Mouse (Mus musculus): Measurements from ENCODE around the gene Xpot.
A peak's percentile ranks its signal among the peaks of the same experiment; 100 is the strongest.

Xpot gene

GRCm38 (mm10) chr10:121622431-121622830 is 3.7 kb downstream of the Xpot start:
- DNase-seq (ENCODE audit: low read depth, low spot score): no peak

GRCm38 (mm10) chr10:121615935-121616334 is 10.2 kb downstream of the Xpot start:
- no peak for DNase-seq (ENCODE audit: low read depth, low spot score)

- no peak for DNase-seq (ENCODE audit: low read depth, low spot score)
Observed at GRCm38 (mm10) chr10:121615146-121615870, 10.8 kb downstream of the Xpot start.

- no peak for DNase-seq (ENCODE audit: low read depth, low spot score)
Observed at GRCm38 (mm10) chr10:121613570-121613969, 12.6 kb downstream of the Xpot start.

DNA sequence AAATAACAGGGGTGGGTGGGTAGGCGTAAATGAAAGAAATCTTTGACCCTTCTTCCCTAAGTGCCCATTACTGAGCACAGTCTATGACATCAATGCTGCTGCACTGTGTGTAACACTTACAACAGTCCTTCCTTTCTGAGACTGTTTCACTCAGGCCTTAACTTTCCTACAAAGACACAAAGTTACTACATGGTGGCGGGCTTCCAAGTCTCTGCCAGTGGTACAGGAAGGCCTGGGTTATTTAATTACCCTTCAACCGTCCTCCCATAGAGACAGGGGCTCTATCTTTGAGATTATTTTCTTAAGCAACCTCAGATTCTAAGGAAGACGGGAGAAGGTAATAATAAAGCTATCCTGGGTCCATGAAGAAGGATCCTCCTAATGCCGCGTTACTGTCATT is 13.7 kb downstream of the Xpot start:
- no peak for DNase-seq (ENCODE audit: low read depth, low spot score)

GRCm38 (mm10) chr10:121611587-121611986 is 14.5 kb downstream of the Xpot start:
- DNase-seq (ENCODE audit: low read depth, low spot score): no peak

DNA sequence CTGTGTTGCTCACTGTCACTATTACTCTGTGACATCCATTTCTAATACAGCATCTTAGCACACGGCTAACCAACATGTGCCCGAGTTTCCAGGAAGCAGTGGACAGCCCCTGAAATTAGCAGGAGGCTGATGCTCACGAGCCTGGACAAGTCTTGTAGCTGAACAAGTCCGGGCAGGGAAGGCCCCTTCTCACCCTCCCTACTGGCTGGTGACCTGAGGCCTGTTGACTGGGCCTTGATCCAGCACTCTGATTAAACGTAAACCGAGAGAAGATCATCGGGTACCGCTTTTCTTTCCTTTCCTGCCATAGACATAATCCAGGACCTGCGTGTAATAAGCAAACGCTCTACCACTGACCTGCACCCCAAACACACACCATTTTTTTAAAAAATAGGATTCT is 18.0 kb downstream of the Xpot start:
- no peak for DNase-seq (ENCODE audit: low read depth, low spot score)

DNA sequence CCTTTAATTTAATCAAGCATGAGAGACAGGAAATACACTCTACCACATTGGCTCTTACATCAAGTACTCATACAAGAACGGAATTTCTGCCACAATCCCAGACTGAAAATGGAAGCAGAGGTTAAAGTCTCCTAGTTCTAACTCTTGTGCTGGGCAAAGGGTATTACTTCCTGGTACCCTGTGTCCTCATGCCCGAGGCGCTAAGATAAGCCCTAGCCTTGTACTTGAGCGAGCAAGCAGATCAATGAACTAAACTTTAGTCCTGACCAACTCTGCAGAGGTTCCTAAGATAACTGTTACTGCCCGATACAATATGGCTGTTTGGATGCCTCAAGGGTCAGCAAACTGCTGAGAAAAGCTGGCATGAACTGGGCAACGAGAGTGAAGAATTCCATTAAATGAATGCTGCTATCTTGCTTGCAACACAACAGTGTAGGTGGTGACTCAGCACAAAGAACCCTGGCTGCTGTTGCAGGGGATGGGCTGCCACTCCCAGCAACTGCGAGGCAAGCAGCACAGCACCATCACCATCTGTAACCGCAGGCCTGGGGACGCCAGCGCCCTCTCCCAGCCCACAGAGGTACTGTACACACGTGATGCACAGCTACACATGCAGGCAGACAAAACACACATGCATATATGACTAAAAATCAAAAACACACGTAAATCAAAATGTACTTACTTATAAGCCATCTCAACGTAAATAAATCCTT is 21.3 kb downstream of the Xpot start:
- DNase-seq (ENCODE audit: low read depth, low spot score): no peak

GRCm38 (mm10) chr10:121603556-121603955 is 22.6 kb downstream of the Xpot start:
- DNase-seq (ENCODE audit: low read depth, low spot score): no peak

DNA sequence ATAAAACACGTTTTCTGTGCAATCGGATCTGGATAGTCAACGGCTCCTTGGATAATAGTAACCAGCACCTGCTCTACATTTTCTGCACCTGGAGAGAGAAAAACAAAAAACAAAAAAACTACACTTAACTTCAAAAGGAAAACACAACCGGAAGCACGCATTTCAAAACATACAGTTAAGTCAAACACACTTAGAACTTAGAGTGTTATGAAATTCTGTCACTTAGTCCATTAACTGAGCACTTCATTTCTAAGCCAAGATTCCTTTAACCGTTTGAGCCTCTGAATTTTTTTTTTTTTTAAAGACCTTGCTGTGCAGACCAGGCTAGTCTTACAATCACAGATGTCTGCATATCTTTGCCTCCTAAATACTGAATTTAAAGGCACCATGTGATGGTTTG is 24.9 kb downstream of the Xpot start:
- no peak for DNase-seq (ENCODE audit: low read depth, low spot score)

- DNase-seq (ENCODE audit: low read depth, low spot score): no peak
Observed at GRCm38 (mm10) chr10:121596580-121596979, 29.6 kb downstream of the Xpot start.

- no peak for DNase-seq (ENCODE audit: low read depth, low spot score)
Observed at GRCm38 (mm10) chr10:121591106-121591505, 35.0 kb downstream of the Xpot start.

DNA sequence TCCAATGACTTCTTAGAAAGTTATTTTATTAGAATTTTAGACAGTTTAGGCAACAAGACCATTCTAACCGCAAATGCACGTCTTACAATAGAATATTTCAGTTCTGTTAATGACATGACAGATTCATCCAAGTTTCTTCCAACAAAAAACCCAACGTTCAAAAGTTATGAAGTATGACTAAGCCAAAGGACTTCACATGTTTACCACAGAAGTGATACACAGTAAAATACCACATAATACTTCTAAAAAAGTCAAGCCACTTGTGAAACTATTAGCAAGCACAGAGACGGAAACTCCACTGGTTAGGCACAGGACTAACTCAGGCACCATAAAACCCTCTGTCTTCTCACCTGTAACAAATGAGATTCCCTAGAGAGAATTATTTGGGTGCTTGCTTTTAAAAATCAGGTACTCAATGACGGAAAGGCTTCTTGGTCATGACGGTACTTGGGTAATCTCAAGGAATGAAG is 38.7 kb downstream of the Xpot start:
- no peak for DNase-seq (ENCODE audit: low read depth, low spot score)

DNA sequence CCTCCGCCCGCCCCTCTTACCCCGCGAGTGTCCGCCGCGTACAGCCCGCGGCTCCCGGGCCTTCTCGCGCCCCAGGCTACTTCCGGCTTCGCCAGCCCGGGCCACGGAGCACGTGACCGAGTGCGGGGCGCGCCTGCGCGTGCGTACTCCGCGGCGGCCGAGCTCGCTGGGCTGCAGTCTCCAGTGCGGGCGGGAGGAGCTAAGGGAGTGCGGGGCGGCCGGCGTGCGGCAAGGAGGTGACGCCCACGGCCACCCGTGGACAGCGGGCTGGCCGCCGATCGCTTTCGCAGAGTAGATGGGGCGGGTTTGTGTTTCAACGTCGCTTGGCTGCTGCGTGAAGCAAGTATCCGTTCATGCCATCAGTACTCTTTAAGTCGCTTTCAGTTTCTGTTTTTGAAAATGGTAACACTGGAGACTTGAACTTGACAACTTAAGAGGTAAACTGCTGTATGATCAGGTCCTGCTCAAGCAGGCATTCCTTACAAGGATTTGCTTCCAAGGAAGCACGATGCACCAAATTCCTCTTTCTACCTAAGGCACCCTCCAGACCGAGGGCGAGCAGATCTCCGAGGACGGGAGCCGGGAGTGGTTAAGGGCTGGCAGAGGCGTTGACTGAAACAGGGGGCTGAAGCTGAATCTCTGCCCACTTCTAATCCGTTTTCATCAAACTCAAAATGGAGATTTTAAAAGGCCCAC is 39.3 kb downstream of the Xpot start, which contains the start of gene Tbk1:
Gene Tbk1 (minus strand): TSS at position 113 of the 696 bp plus-strand sequence.
- DNase-seq (ENCODE audit: low read depth, low spot score): peak; percentile 71

DNA sequence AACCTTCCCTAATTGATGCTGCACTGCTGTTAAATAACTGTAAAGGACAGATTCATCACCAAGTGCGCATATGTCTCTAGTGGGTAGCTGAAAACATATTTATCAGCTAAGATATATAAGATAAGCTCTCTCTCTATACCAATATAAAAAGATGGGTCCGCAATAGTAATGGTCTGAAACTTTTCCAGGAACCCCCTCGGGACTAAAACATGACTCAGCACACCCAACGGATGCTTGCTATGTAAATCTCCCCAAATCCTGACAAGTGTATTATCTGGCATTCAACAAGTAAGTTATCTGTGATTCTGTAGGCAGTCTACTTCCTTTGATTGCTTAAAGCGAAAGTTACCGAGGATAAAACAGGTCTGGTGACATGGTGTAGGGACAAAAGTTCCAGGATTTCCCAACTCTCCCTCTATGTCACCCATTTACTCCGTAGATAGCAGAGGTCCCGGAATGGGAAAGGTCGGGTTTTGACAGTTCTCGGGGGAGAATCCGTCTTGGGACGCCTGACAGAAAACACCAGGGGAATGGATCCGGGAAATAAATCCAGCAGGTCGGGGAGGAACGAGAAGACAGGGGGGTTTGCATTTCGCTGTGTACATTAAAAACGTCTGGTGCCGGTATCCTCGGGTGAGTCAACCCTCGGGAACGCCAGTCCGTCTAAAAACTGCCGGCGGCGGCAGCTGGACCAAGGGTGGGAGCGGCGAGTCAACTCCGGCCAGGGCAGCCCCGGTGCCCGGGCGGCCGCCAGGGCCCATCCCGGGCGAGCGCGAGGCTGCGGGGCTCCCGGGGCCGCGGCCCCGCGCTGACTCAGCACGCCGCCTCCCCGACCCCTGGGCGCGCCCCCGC is 40.1 kb downstream of the Xpot start:
- no peak for DNase-seq (ENCODE audit: low read depth, low spot score)

GRCm38 (mm10) chr10:121585056-121585790 is 40.9 kb downstream of the Xpot start:
- DNase-seq (ENCODE audit: low read depth, low spot score): no peak

DNA sequence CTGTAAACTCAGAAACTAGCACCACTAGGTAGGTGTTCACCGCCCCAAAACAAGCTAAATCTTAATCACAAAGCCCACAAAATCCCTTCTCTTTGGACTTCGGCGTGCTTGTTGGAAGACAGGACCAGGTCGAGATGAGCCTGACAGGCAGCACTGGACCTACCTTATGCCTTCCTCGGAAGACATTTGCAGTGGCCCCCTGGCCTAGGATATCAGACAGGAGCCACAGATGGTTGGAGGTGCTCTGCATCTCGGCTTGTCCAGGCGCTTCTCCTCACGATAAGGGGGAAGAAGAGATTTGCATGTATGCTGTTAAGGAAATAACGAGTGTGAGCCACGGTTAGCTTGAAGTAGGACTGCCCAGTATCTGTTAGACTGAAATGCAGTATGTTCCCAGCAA is 42.1 kb downstream of the Xpot start:
- DNase-seq (ENCODE audit: low read depth, low spot score): no peak

GRCm38 (mm10) chr10:121583016-121583415 is 43.1 kb downstream of the Xpot start:
- DNase-seq (ENCODE audit: low read depth, low spot score): no peak

DNA sequence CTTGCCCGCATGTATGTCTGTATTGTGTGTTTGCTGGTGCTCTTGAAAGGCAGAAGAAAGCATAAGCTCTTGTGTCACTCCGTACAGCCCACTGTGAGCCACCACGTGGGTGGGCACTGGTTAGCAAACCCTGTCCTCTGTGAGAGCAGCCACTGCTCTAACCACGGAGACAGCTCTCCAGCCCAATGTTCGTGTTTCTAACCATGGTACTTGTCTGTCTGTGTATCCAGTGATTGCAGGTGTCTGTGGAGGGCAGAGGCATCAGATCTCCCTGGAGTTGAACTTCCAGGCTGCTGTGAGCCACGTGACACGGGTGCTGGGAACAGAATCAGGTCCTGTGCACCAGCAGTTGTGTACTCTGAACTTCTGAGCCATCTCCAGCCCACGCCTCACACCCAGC is 43.8 kb downstream of the Xpot start:
- DNase-seq (ENCODE audit: low read depth, low spot score): no peak

- DNase-seq (ENCODE audit: low read depth, low spot score): no peak
Observed at GRCm38 (mm10) chr10:121581405-121581804, 44.7 kb downstream of the Xpot start.

GRCm38 (mm10) chr10:121580381-121580780 is 45.8 kb downstream of the Xpot start:
- DNase-seq (ENCODE audit: low read depth, low spot score): no peak
